Mouse (Mus musculus): ENCODE results near the gene Defa30. TPM values are rescaled to one million over a fixed set of nuclear protein-coding genes. Genes with fewer than 3 reads are reported as not detected.
"Not testable (repeated sequence)": the region's sequence is repeated elsewhere in the genome, so short reads cannot be mapped to it uniquely, and the experiment has no call there.

The Defa30 gene
- total RNA-seq (2022): not detected

GRCm38 (mm10) chr8:21134342-21134741 is at the start of gene Defa30:
Defa30 (plus strand) TSS chr8:21134642.
- not testable (repeated sequence) for DNase-seq (ENCODE audit: low spot score in 2 of 2)

- DNase-seq (ENCODE audit: low spot score in 2 of 2): no peak
Measured at GRCm38 (mm10) chr8:21093106-21093505, 41.3 kb upstream of the Defa30 start.

DNA sequence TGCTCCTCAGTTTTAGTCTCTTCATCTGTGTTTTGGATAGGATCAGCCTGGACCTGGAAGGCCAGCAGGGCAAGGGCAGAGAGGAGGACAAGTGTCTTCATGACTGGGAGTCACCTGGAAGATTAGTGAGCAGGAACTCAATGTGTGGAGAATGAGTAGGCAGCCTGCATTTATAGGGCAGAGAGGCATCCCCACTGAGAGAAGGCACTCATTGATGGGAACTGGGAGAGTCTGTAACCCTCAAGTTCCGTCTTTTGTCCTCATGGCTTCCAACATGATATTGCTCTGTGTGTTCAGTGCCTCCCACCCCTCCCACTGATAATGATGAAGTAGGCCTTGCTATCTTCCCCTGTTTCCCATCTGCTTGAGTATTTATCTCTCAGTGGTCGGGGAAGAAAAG is 38.5 kb upstream of the Defa30 start, which contains the start of gene Gm14851:
Gm14851 (minus strand) TSS at position 101 of the 400 bp plus-strand sequence.
- not testable (repeated sequence) for DNase-seq (ENCODE audit: low spot score in 2 of 2)

DNA sequence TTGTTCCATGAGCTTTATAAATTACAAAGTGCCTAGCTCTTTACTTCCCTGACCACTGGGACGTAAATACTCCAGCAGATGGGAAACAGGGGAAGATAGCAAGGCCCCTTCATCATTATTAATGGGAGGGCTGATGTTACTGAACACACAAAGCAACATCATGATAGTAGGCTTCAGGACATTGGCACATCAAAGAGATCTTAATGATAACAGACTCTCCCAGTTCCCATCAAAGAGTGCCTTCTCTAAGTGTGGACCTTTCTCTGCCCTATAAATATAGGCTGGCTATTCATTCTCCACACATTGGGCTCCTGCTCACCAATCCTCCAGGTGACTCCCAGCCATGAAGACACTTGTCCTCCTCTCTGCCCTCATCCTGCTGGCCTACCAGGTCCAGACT is 27.5 kb downstream of the Defa30 start, which contains the start of gene Defa22:
Defa22 (plus strand) TSS at position 301 of the 400 bp plus-strand sequence.
- not testable (repeated sequence) for DNase-seq (ENCODE audit: low spot score in 2 of 2)

Other genes with a start within 250 kb of the Defa30 start
- not detected for gene Defb33, start 242.0 kb upstream of the Defa30 start, total RNA-seq (2022)
- not detected for gene Gm15056, start 232.0 kb upstream of the Defa30 start, total RNA-seq (2022)
- gene Gm6040, start 212.6 kb upstream of the Defa30 start, total RNA-seq (2022): not detected
- gene AY761185, start 189.9 kb upstream of the Defa30 start, total RNA-seq (2022): not detected
- not detected for gene Defa21, start 109.1 kb upstream of the Defa30 start, total RNA-seq (2022)
- not detected for gene Defa23, start 79.6 kb upstream of the Defa30 start, total RNA-seq (2022)
- not detected for gene Defa35, start 69.6 kb upstream of the Defa30 start, total RNA-seq (2022)
- not detected for gene Defa25, start 50.2 kb upstream of the Defa30 start, total RNA-seq (2022)
- not detected for gene Gm14851, start 38.6 kb upstream of the Defa30 start, total RNA-seq (2022)
- not detected for gene Defa22, start 27.6 kb downstream of the Defa30 start, total RNA-seq (2022)
- not detected for gene Defa31, start 57.0 kb downstream of the Defa30 start, total RNA-seq (2022)
- not detected for gene Gm15293, start 66.9 kb downstream of the Defa30 start, total RNA-seq (2022)
- not detected for gene Gm15292, start 115.1 kb downstream of the Defa30 start, total RNA-seq (2022)
- not detected for gene Defa27, start 180.9 kb downstream of the Defa30 start, total RNA-seq (2022)
- not detected for gene Defa29, start 192.4 kb downstream of the Defa30 start, total RNA-seq (2022)
- not detected for gene Defa2, start 243.9 kb downstream of the Defa30 start, total RNA-seq (2022)

All from gastrocnemius, adult 8-10 months (tissue).